Mouse (Mus musculus) forebrain, postnatal 0 days (tissue): ENCODE measurements around the gene Cacna2d3. TPM values are rescaled to one million over a fixed set of nuclear protein-coding genes. Genes with fewer than 3 reads are reported as not detected.
A peak's percentile ranks its signal among the peaks of the same experiment; 100 is the strongest.

Experiments used
- ATAC-seq: fragments of 200-750 bp; cut with Nextera tagmentation; 2 replicates; pipeline ENCODE4 v1.8.0; 2017; ENCODE audit warnings: mild to moderate bottlenecking, moderate library complexity
- DNase-seq: peaks from one replicate; pipeline ENCODE4 v3.0.0-alpha.2; 2015
- H3K27ac ChIP-seq: fragments of 300-500 bp; sonication (generic); 2 replicates; pipeline ENCODE4 v1.5.1; 2014; ENCODE audit warnings: low read depth, mild to moderate bottlenecking, antibody characterized with exemption, low read length, moderate library complexity, mixed read lengths
- H3K27me3 ChIP-seq: fragments of 300-500 bp; sonication (generic); 2 replicates; pipeline ENCODE4 v1.6.1; 2014; ENCODE audit warnings: mild to moderate bottlenecking, low read length, mixed read lengths; ENCODE audit not compliant: insufficient read depth
- H3K36me3 ChIP-seq: fragments of 300-500 bp; sonication (generic); 2 replicates; pipeline ENCODE4 v1.6.1; 2014; ENCODE audit warnings: mild to moderate bottlenecking, moderate library complexity; ENCODE audit not compliant: insufficient read depth
- H3K4me1 ChIP-seq: fragments of 300-500 bp; sonication (generic); 2 replicates; pipeline ENCODE4 v1.6.1; 2014; ENCODE audit warnings: antibody characterized with exemption; ENCODE audit not compliant: insufficient read depth
- H3K4me2 ChIP-seq: fragments of 300-500 bp; sonication (generic); 2 replicates; pipeline ENCODE4 v1.6.1; 2014; ENCODE audit warnings: low read depth, mild to moderate bottlenecking, moderate library complexity
- H3K4me3 ChIP-seq: fragments of 300-500 bp; sonication (generic); 2 replicates; pipeline ENCODE4 v1.5.1; 2014; ENCODE audit warnings: low read depth, low read length, mixed read lengths
- H3K9ac ChIP-seq: fragments of 300-500 bp; sonication (generic); 2 replicates; pipeline ENCODE4 v1.6.1; 2014; ENCODE audit warnings: mild to moderate bottlenecking
- H3K9me3 ChIP-seq: fragments of 300-500 bp; sonication (generic); 2 replicates; pipeline ENCODE4 v1.6.1; 2016; ENCODE audit warnings: low read length
- CTCF ChIP-seq: sonication (generic); IDR thresholded peaks from 2 replicates; pipeline ENCODE4 v1.5.1; 2016; ENCODE audit warnings: antibody characterized with exemption, control low read depth, low read depth
- WGBS: fragments of 180-500 bp; shearing (Covaris S2); extraction: QIAGEN DNeasy Blood & Tissue Kit; methylation state at CpG from one replicate; pipeline ENCODE4 v1.1.7; 2014; 5-methylcytosine and 5-hydroxymethylcytosine counted together
- polyA plus RNA-seq: library from polyadenylated mRNA; unstranded; fragments of >200 nt; fragmentation: Nextera tagmentation; extraction: Ambion mirVana; gene quantifications from 2 replicates; pipeline ENCODE4 v1.2.1, GENCODE M21; 2015
- total RNA-seq: library from RNA; depleted of rRNA; stranded (reverse); fragments of >200 nt; gene quantifications from 2 replicates; pipeline ENCODE4 v1.2.3, GENCODE M21; 2014

Gene Cacna2d3
- total and polyA plus RNA-seq, 2 experiments from 2014 or later: 28.1 to 37.7 TPM

- Histone ChIP-seq H3K4me3 (no peak overlapping the region), H3K27me3 (no peaks in the 10 kb centered on the region), H3K9me3 (no peaks in the 10 kb centered on the region), H3K36me3 (no peaks in the 10 kb centered on the region), H3K4me1 (no peaks in the 10 kb centered on the region), H3K27ac (no peak overlapping the region), H3K4me2 (no peak overlapping the region), H3K9ac (no peak overlapping the region)
- WGBS: 53% methylated on average over 10 of the region's 10 CpGs
- DNase-seq: no peak
- ATAC-seq: no peak
- TF ChIP-seq CTCF: no peak
Observed at GRCm38 (mm10) chr14:29137006-29137579, 584.6 kb downstream of the Cacna2d3 start.

- Histone ChIP-seq H3K36me3 (no peaks in the 10 kb centered on the region), H3K9ac (no peak overlapping the region), H3K4me1 (no peaks in the 10 kb centered on the region), H3K4me2 (no peak overlapping the region), H3K27me3 (no peaks in the 10 kb centered on the region), H3K27ac (no peak overlapping the region), H3K4me3 (no peak overlapping the region), H3K9me3 (no peaks in the 10 kb centered on the region)
- TF ChIP-seq CTCF: no peak
- WGBS: 78% methylated on average over 5 of the region's 5 CpGs
- DNase-seq (no peak), ATAC-seq (no peak)
Observed at GRCm38 (mm10) chr14:29134901-29135300, 586.8 kb downstream of the Cacna2d3 start.

GRCm38 (mm10) chr14:29130511-29130910, 591.2 kb downstream of the Cacna2d3 start:
- no peak for ATAC-seq
- H3K27me3 ChIP-seq: no peaks in the 10 kb centered on the region

GRCm38 (mm10) chr14:29123886-29124285, 597.8 kb downstream of the Cacna2d3 start:
- Histone ChIP-seq H3K9me3 (no peaks in the 10 kb centered on the region), H3K27ac (no peak overlapping the region), H3K4me2 (no peak overlapping the region), H3K27me3 (no peaks in the 10 kb centered on the region), H3K4me1 (no peaks in the 10 kb centered on the region), H3K4me3 (no peak overlapping the region), H3K9ac (no peak overlapping the region), H3K36me3 (no peaks in the 10 kb centered on the region)
- ATAC-seq (no peak), DNase-seq (no peak)
- TF ChIP-seq CTCF: peak; percentile 12; the same call in 1 of the 2 replicates

More at GRCm38 (mm10) chr14:29130511-29130910, 591.2 kb downstream of the Cacna2d3 start:
- no peaks in the 10 kb centered on the region for H3K36me3 ChIP-seq
- H3K4me3 ChIP-seq: no peak overlapping the region
- TF ChIP-seq CTCF: no peak
- no peak for DNase-seq
- H3K9me3 ChIP-seq: no peaks in the 10 kb centered on the region
- H3K4me2 ChIP-seq: no peak overlapping the region
- no peaks in the 10 kb centered on the region for H3K4me1 ChIP-seq
- no peak overlapping the region for H3K27ac ChIP-seq
- H3K9ac ChIP-seq: no peak overlapping the region

- Histone ChIP-seq H3K27ac (no peak overlapping the region), H3K36me3 (no peaks in the 10 kb centered on the region), H3K4me3 (no peak overlapping the region), H3K9ac (no peak overlapping the region), H3K4me2 (no peak overlapping the region), H3K4me1 (no peaks in the 10 kb centered on the region), H3K9me3 (no peaks in the 10 kb centered on the region), H3K27me3 (no peaks in the 10 kb centered on the region)
- 96% methylated on average over 3 of the region's 3 CpGs for WGBS
- ATAC-seq: no peak
- DNase-seq: no peak
- no peak for TF ChIP-seq CTCF
Observed at GRCm38 (mm10) chr14:29122749-29123148, 598.9 kb downstream of the Cacna2d3 start.

- DNase-seq: no peak
- H3K4me3 ChIP-seq: no peak overlapping the region
- no peaks in the 10 kb centered on the region; the same call in 1 of the 2 replicates for H3K4me1 ChIP-seq
- 19% methylated on average over 9 of the region's 9 CpGs for WGBS
- no peak for TF ChIP-seq CTCF
- no peak overlapping the region for H3K4me2 ChIP-seq
- no peaks in the 10 kb centered on the region; the same call in 1 of the 2 replicates for H3K27me3 ChIP-seq
- ATAC-seq: no peak
- no peak overlapping the region for H3K9ac ChIP-seq
- 0 out of 2 replicates have a peak, but pooled peaks cover 9% of the 10 kb centered on the region for H3K9me3 ChIP-seq
- no peak overlapping the region for H3K27ac ChIP-seq
- H3K36me3 ChIP-seq: no peaks in the 10 kb centered on the region
Observed at GRCm38 (mm10) chr14:29113852-29114450, 607.7 kb downstream of the Cacna2d3 start.

GRCm38 (mm10) chr14:29111666-29112065, 610.0 kb downstream of the Cacna2d3 start:
- H3K27me3 ChIP-seq: no peaks in the 10 kb centered on the region; the same call in 1 of the 2 replicates
- WGBS: 65% methylated on average over 6 of the region's 6 CpGs
- no peak overlapping the region for H3K27ac ChIP-seq
- ATAC-seq (no peak), DNase-seq (no peak)
- H3K4me1 ChIP-seq: no peaks in the 10 kb centered on the region; the same call in 1 of the 2 replicates
- no peak overlapping the region for H3K9ac ChIP-seq
- H3K36me3 ChIP-seq: no peaks in the 10 kb centered on the region
- H3K9me3 ChIP-seq: 0 out of 2 replicates have a peak, but pooled peaks cover 9% of the 10 kb centered on the region
- no peak overlapping the region for H3K4me3 ChIP-seq
- no peak overlapping the region for H3K4me2 ChIP-seq
- TF ChIP-seq CTCF: no peak
